Mouse (Mus musculus) effector memory CD4-positive, alpha-beta T cell, adult 5 months (primary cell): ENCODE measurements around the gene Acsl5. TPM values are rescaled to one million over a fixed set of nuclear protein-coding genes. Genes with fewer than 3 reads are reported as not detected.

ENCODE experiments used
- polyA plus RNA-seq: library from polyadenylated mRNA; unstranded; fragments of 100-300 nt; shearing (Covaris generic); gene quantifications from one replicate; pipeline ENCODE4 v1.2.1, GENCODE M21; 2017

Acsl5 gene
- 125 TPM for polyA plus RNA-seq

DNA sequence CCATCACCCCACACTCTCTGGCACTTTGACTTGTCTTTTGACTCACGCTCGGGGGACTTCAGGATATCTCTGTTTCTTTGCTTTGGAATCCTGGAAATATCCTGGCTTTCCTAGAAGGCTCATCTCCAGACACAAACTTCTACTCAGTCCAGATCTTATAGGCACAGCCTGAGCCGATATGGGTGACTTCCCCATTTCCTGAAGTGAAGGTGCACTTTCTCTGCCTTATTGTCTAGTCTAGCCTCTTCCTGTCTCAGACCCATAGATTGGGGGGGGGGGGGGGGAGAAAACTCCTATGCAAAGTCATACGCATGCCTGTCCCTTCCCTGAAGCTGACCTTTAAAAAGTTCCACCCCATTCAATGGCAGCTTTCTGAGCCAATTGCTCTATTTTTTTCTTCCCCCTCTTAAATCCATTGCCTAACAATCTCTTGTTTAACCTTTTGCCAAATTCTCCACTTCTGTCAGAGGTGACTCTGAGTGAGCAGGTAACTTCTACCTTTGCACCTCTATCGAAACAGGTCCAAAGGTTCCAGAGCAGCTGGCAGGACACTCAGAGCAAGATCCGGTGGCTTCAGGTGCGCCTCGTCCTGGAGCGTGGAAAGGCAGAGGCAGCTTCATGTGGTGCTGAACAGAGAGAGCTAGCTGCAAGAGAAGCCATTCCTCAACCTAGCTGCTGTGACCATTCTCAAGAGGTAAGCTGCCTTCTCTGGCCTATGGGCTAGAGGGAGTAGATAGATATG is at the start of gene Acsl5:
Gene Acsl5 (plus strand): TSS at position 556 of the 742 bp plus-strand sequence.

DNA sequence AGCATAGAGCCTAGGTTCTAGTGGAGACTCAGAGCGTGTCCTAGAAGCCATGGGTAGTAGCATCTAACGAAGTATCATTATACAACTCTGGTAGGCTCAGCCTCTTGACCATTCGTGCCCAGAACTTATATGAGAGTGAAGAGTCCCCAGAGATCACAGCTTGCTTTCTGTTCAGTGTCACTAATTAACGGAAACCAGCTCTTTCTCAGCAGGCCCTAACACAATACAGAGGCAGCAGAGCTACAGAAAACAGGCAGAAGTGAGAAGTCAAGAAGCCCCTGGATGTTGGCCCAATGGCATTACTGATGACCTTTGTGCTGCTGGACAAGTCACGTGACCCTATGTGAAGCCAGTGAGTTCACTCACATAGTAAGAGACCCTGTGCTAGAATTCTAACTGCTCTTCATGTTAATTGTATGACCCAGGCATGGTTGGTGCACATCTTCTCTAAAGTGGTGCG is 10.5 kb upstream of the Acsl5 start, which contains the start of gene Gucy2g:
Gene Gucy2g (minus strand): TSS at position 51 of the 460 bp plus-strand sequence.

GRCm38 (mm10) chr19:55315452-55316108 is 63.8 kb downstream of the Acsl5 start, which contains the start of gene Zdhhc6:
Zdhhc6 (minus strand) TSS chr19:55316032.

GRCm38 (mm10) chr19:55316109-55316714 is 64.5 kb downstream of the Acsl5 start, which contains the start of gene Vti1a:
Vti1a (plus strand) TSS chr19:55316295.

Other genes starting within 250 kb of the Acsl5 start
- gene Gpam, start 124.7 kb upstream of the Acsl5 start, polyA plus RNA-seq, result 4.5 TPM
- gene Tectb, start 71.2 kb upstream of the Acsl5 start, polyA plus RNA-seq, result not detected
- not detected for gene Gucy2g, start 10.7 kb upstream of the Acsl5 start, polyA plus RNA-seq
- gene Zdhhc6, start 64.1 kb downstream of the Acsl5 start, polyA plus RNA-seq, result 32.6 TPM
- 44.8 TPM for gene Vti1a, start 64.4 kb downstream of the Acsl5 start, polyA plus RNA-seq